Mouse (Mus musculus) midbrain, embryonic 13.5 days (tissue): Measurements from ENCODE around the gene Fmo9. TPM values are rescaled to one million over a fixed set of nuclear protein-coding genes. Genes with fewer than 3 reads are reported as not detected.

ENCODE experiments used
- ATAC-seq: fragments of 200-750 bp; cut with Nextera tagmentation; 2 replicates; pipeline ENCODE4 v1.8.0; 2017; ENCODE audit warnings: mild to moderate bottlenecking, moderate TSS enrichment, moderate library complexity
- H3K27ac ChIP-seq: fragments of 300-500 bp; sonication (generic); 2 replicates; pipeline ENCODE4 v1.5.1; 2015; ENCODE audit warnings: inconsistent platforms, mild to moderate bottlenecking, moderate library complexity
- H3K27me3 ChIP-seq: fragments of 300-500 bp; sonication (generic); 2 replicates; pipeline ENCODE4 v1.6.1; 2015; ENCODE audit warnings: mild to moderate bottlenecking, inconsistent platforms
- H3K36me3 ChIP-seq: fragments of 300-500 bp; sonication (generic); 2 replicates; pipeline ENCODE4 v1.6.1; 2015; ENCODE audit warnings: mild to moderate bottlenecking, inconsistent platforms
- H3K4me1 ChIP-seq: fragments of 300-500 bp; sonication (generic); replicated peaks from 2 replicates; pipeline ENCODE4 v1.6.1; 2015; ENCODE audit warnings: inconsistent platforms
- H3K4me2 ChIP-seq: fragments of 300-500 bp; sonication (generic); replicated peaks from 2 replicates; pipeline ENCODE4 v1.6.1; 2015; ENCODE audit warnings: moderate library complexity, mild to moderate bottlenecking, inconsistent platforms
- H3K4me3 ChIP-seq: fragments of 300-500 bp; sonication (generic); replicated peaks from 2 replicates; pipeline ENCODE4 v1.5.1; 2015; ENCODE audit warnings: mild to moderate bottlenecking, inconsistent platforms
- H3K9ac ChIP-seq: fragments of 300-500 bp; sonication (generic); replicated peaks from 2 replicates; pipeline ENCODE4 v1.6.1; 2015; ENCODE audit warnings: mild to moderate bottlenecking, inconsistent platforms
- H3K9me3 ChIP-seq: fragments of 300-500 bp; sonication (generic); 2 replicates; pipeline ENCODE4 v1.6.1; 2016; ENCODE audit warnings: mild to moderate bottlenecking, inconsistent platforms
- WGBS: fragments of 180-500 bp; shearing (Covaris S2); methylation state at CpG from one replicate; pipeline ENCODE4 v1.1.7; 2015; 5-methylcytosine and 5-hydroxymethylcytosine counted together
- microRNA-seq: library from miRNA; unstranded; fragments of <30 nt; microRNA quantifications from one replicate; pipeline ENCODE4, GENCODE M21; 2016
- polyA plus RNA-seq: library from polyadenylated mRNA; unstranded; fragments of >200 nt; fragmentation: Nextera tagmentation; extraction: Ambion mirVana; gene quantifications from 2 replicates; pipeline ENCODE4 v1.2.1, GENCODE M21; 2015

Fmo9 gene
- not detected in 2 replicates for polyA plus RNA-seq

DNA sequence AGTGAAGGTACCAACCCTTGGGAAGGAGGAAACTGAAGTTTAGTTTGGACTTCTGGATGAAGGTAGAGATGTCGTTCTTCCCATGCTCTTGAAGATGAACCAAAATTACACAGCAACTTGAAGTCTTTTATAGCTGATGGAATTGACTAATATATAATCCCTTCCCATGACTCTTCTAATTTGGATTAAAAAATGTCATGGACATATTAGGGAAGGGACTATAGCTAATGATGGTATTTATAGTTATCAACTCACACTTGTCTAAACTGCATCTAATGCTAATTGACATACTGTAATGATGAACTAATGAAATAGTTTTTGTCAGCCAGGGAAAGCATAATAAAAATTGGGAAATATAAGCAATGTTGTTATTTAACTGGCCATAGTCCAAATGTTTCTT lies at the start of gene Fmo9:
Fmo9 (minus strand) TSS at position 101 of the 400 bp plus-strand sequence.
- Histone ChIP-seq H3K9me3 (no peaks in the 10 kb centered on the region), H3K36me3 (no peaks in the 10 kb centered on the region), H3K9ac (no peak within 1 kb of the TSS), H3K4me1 (no peaks in the 10 kb centered on the region), H3K4me2 (no peak within 1 kb of the TSS), H3K4me3 (no peak within 1 kb of the TSS), H3K27me3 (no peaks in the 10 kb centered on the region), H3K27ac (no peak within 1 kb of the TSS)
- no peak for ATAC-seq
- WGBS = 93% methylated on average over 1 of the region's 1 CpGs

DNA sequence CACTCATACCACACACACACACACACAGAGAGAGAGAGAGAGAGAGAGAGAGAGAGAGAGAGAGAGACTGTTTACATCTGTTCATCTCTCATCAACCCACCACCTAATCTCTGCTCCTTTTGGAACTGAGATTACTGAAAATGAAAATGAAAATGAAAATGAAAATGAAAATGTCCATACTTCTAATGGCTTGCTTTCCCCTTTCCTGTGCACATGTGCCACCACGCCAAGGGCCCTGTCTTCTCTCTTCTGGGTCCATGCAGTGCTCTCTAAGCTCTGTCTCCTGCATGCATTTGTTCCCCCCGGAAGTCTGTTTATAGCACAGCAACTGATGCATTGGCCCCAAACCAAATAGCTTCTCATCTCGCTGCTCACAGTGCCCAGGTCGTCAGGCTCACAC lies 49.2 kb upstream of the Fmo9 start:
- no peak overlapping the region for H3K9ac ChIP-seq
- H3K36me3 ChIP-seq = no peaks in the 10 kb centered on the region
- no peak overlapping the region for H3K27ac ChIP-seq
- no peaks in the 10 kb centered on the region for H3K9me3 ChIP-seq
- no peak for ATAC-seq
- no peaks in the 10 kb centered on the region for H3K4me1 ChIP-seq
- no peak overlapping the region for H3K4me2 ChIP-seq
- H3K27me3 ChIP-seq = no peaks in the 10 kb centered on the region
- 84% methylated on average over 4 of the region's 4 CpGs for WGBS
- no peak overlapping the region for H3K4me3 ChIP-seq

DNA sequence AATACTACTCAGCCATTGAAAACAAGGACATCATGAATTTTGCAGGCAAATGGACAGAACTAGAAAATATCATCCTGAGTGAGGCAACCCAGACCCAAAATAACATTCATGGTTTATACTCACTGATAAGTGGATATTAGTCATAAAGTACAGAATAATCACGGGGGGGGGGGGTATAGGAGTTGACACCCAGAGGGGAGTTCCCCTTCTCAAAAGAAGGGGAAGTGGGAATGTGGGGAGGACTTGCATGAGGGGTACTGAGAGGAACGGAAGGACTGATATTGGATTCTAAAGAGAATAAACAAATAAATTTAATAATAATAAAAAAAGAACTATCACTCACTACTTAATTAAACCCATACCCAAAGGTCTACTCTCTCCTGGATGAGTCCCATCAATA lies 48.6 kb upstream of the Fmo9 start:
- Histone ChIP-seq H3K4me3 (no peak overlapping the region), H3K9ac (no peak overlapping the region), H3K36me3 (no peaks in the 10 kb centered on the region), H3K27ac (no peak overlapping the region), H3K4me1 (no peaks in the 10 kb centered on the region), H3K9me3 (no peaks in the 10 kb centered on the region), H3K4me2 (no peak overlapping the region), H3K27me3 (no peaks in the 10 kb centered on the region)
- WGBS = 73% methylated on average over 2 of the region's 2 CpGs
- no peak for ATAC-seq

DNA sequence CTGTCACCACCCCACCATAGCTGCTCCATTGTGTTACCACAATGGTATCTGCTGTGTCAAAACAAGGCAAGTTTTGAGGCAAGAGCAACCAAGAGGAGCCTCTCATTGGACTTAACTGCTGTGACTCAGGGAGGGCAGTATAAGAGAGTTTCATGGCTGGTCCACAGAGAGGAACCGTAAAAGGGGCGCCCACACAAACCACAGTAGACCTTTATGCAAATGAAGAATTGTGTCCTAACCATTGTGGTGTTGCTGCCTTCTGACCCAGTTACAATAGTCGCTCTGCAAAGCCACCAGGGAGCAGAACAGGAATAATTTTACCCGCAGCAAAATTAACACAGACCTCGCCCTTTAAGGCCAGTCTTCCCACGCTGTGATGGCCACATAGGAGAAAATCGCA lies 29.2 kb upstream of the Fmo9 start:
- H3K36me3 ChIP-seq = no peaks in the 10 kb centered on the region
- ATAC-seq = no peak

DNA sequence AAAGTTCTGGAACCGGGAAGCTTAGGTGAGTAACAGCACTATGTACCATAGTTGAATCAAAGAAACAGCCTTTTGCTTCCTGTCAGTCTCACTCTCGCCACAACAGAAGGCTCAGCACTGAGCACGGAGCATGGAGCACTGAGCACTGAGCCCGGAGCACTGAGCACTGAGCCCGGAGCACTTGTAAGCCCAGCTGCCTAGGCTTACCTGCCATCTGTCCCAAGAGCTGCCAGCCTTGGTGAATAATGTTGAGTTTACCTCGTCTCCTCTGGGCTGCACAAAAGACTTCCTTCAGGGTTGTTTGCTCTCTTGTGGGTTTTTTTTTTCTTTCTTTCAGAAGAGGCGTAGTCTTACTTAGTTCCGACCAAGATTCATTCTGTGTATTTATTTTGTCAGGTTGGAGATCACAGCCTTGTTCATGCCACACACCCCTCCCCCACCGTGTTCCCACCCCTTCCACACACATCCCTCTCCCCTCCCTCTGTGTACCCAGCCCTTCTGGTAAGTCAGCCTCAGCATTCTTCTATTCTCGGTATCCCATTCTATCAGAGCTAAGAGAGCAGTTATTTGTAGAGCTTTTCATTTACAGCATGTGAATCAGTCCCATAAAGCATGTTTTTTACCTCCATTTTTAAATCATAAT lies 20.7 kb upstream of the Fmo9 start:
- H3K36me3 ChIP-seq = no peaks in the 10 kb centered on the region
- no peak overlapping the region for H3K4me3 ChIP-seq
- no peaks in the 10 kb centered on the region for H3K27me3 ChIP-seq
- H3K4me2 ChIP-seq = no peak overlapping the region
- 58% methylated on average over 10 of the region's 10 CpGs for WGBS
- H3K4me1 ChIP-seq = no peaks in the 10 kb centered on the region
- no peak overlapping the region for H3K27ac ChIP-seq
- no peaks in the 10 kb centered on the region for H3K9me3 ChIP-seq
- no peak overlapping the region for H3K9ac ChIP-seq
- no peak for ATAC-seq

More for the DNA sequence above, 29.2 kb upstream of the Fmo9 start:
- no peak overlapping the region for H3K4me3 ChIP-seq
- no peaks in the 10 kb centered on the region for H3K27me3 ChIP-seq
- no peak overlapping the region for H3K9ac ChIP-seq
- H3K27ac ChIP-seq = no peak overlapping the region
- no peaks in the 10 kb centered on the region for H3K4me1 ChIP-seq
- H3K9me3 ChIP-seq = no peaks in the 10 kb centered on the region
- H3K4me2 ChIP-seq = no peak overlapping the region
- 92% methylated on average over 7 of the region's 7 CpGs for WGBS

DNA sequence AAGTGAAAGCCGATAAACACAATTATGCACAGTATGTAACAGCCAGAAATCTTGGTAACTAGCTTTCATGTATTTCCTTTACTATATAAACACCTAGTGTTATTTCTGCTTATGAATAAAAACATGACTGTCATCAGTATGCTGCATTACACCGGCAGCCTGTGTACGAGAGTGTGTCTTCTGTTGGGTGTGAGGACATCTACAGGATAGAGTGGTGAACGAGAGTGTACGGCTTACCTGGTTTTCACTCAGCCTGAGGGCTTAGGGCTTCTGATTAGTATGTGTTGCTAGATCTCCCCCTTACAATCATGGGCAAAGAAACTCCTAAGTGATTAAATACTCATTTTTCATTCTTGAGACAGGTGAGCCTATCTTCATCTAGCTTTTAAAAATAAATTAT lies 12.4 kb downstream of the Fmo9 start:
- H3K9ac ChIP-seq = no peak overlapping the region
- H3K4me2 ChIP-seq = no peak overlapping the region
- H3K4me1 ChIP-seq = no peaks in the 10 kb centered on the region
- no peak overlapping the region for H3K4me3 ChIP-seq
- no peaks in the 10 kb centered on the region for H3K27me3 ChIP-seq
- no peaks in the 10 kb centered on the region for H3K9me3 ChIP-seq
- no peak overlapping the region for H3K27ac ChIP-seq
- no peaks in the 10 kb centered on the region for H3K36me3 ChIP-seq
- 88% methylated on average over 5 of the region's 5 CpGs for WGBS
- ATAC-seq = no peak

DNA sequence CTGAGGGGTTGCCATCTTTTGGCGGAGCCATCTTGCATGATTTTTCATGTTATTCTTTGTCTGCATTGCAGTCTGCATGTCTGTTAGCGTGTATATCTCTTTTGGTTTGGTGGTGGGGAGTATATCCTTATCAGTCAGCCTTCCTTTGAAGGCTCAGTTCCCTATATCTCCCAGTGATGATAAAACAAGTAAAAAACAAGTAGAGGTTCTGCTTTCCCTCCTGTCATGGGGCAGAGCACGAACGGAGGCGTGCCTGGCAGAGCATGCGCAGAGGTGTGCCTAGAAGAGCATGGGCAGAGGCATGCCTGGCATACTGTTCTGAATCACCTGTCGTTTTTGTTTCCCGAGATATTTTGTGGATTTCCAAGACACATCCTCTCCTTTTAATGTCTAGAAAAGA lies 20.8 kb downstream of the Fmo9 start:
- 91% methylated on average over 8 of the region's 8 CpGs for WGBS
- Histone ChIP-seq H3K9me3 (no peaks in the 10 kb centered on the region), H3K27ac (no peak overlapping the region), H3K4me3 (no peak overlapping the region), H3K27me3 (no peaks in the 10 kb centered on the region), H3K9ac (no peak overlapping the region), H3K4me2 (no peak overlapping the region), H3K4me1 (no peaks in the 10 kb centered on the region), H3K36me3 (no peaks in the 10 kb centered on the region)
- no peak for ATAC-seq

DNA sequence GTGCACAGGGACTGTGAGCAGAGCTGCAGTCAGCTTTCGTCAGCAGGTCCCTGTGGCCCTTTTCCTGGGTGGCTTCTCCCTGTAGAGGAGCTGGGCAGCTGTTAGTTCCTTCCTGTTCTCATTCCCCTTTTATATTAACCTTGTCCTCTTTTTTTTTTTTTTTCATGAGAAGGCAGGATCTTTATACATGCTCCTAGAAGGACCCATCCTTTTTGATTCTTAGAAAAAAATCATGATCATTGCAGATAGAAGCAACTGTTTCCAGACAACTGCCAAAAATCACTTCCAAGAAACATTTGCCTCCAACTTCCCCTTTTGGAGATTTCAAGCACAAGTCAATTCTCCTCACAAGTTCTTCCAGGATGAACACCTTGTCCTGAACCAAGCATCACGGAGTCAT lies 34.1 kb downstream of the Fmo9 start, which contains the start of gene Gm4847:
Gm4847 (minus strand) TSS at position 101 of the 400 bp plus-strand sequence.
- no peak within 1 kb of the TSS for H3K27ac ChIP-seq
- H3K4me3 ChIP-seq = no peak within 1 kb of the TSS
- H3K9ac ChIP-seq = no peak within 1 kb of the TSS
- no peaks in the 10 kb centered on the region for H3K4me1 ChIP-seq
- no peak within 1 kb of the TSS for H3K4me2 ChIP-seq
- WGBS = 91% methylated on average over 2 of the region's 2 CpGs
- no peaks in the 10 kb centered on the region for H3K9me3 ChIP-seq
- H3K27me3 ChIP-seq = no peaks in the 10 kb centered on the region
- ATAC-seq = no peak
- H3K36me3 ChIP-seq = no peaks in the 10 kb centered on the region

Small RNA genes lying within 50 kb of the gene (microRNA-seq; reads per million reads assigned to microRNA genes)
- gene Gm22992 = not detected

Other genes starting within 250 kb of the Fmo9 start
- gene Gm4846, start 184.3 kb downstream of the Fmo9 start, polyA plus RNA-seq = not detected in 2 replicates
- not detected in 2 replicates for gene Gm4847, start 34.2 kb downstream of the Fmo9 start, polyA plus RNA-seq